Mouse (Mus musculus) left cerebral cortex, adult 8-10 months (tissue): ENCODE measurements around the gene Ddc. TPM values are rescaled to one million over a fixed set of nuclear protein-coding genes. Genes with fewer than 3 reads are reported as not detected.

Experiments
- DNase-seq, 2 experiments: peaks; one replicate each; pipeline ENCODE4 v3.0.0; 2022; ENCODE audit warnings: low spot score in 2 of 2
- total RNA-seq, 4 experiments: library from RNA; stranded (reverse); gene quantifications; 2 replicates each; pipeline ENCODE4 v1.2.4; 2022

Ddc gene
- 1 to 10 TPM; 6.6 to 8.9 (median 7.8) TPM for total RNA-seq

DNA sequence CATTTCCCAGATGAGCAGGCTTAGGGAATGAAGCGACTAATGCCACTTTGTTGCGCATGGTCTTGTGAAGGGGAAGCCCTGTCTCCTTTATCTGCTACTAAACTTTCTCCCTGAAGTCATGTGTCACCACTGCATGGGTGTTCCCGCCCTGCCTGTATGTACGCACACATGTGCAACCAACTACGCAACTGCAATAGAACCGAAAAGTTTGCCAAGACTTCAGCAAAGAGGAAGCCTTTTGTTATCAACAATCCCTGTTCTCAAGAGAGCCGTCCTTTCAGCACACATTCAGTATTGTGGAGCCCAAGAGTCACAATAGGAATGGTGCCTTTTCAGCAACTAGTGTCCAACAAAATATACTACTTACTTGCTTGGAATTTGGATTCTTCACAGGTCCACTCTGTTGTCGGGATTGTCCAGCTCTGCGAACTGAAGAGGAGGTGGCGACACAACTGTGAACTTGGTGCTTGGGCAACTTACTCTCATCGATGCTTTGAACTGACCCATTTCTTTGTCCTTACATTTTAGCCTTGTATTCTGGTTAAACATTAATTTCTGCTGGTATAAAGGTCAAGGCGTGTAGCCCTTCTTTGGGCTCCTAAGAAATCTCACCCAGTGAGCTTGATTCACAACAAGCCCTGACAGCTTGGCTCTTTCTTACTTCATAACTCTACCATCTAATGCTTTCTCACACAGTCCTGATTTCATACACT lies at the start of gene Ddc:
Gene Ddc, minus strand, starts transcription at position 500 of the 713 bp plus-strand sequence.
- DNase-seq = no peak

DNA sequence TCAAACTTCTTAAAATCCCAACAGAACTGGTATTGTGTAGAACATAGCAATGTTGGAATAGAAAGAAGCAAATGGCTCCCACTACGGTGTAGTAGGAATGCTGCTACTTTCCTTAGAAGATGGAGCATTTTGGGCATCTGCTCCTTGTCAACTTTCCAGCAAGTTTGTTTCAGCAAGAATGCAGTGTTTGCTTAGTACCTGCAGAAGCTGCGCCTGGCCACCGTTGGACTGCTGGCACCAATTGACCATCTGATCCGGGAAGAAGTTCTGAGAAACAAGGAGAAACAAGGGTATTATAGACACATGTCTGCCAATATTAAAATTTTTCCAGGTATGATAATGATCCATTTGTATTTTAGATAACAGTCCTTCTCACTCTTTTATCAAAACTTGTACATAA lies 47.8 kb upstream of the Ddc start:
- DNase-seq = no peak

DNA sequence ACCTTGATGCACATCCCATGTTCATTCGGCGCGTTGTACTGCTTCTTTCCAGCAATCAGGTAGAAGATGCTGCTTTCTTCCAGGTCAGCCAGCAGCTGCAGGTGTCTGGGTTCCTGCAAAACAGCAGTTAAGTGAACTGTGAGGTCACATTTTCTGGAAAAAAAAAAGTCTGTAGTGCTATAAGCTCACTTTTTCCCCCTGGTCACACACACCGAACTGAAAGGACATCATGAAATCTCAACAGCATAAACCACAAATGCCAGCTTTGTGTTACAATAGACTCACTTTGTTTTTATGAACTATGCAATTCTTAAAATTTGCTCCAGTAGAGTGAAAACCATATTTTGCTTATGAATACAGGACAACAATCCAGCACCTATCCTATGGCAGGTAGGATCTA lies 46.9 kb upstream of the Ddc start:
- DNase-seq = no peak

DNA sequence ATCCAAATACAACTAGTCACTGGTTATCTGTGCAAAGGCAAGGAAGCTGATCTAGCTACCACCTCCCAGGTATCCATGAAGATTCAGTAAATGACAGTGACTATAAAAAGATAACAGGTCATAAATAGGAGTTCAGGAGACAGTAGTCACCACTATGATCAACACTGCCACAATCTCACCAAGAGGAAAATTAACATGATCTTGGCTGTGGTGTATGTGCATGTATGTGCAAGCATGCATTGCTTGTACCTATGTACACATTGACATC lies 46.1 kb upstream of the Ddc start:
- DNase-seq = no peak

DNA sequence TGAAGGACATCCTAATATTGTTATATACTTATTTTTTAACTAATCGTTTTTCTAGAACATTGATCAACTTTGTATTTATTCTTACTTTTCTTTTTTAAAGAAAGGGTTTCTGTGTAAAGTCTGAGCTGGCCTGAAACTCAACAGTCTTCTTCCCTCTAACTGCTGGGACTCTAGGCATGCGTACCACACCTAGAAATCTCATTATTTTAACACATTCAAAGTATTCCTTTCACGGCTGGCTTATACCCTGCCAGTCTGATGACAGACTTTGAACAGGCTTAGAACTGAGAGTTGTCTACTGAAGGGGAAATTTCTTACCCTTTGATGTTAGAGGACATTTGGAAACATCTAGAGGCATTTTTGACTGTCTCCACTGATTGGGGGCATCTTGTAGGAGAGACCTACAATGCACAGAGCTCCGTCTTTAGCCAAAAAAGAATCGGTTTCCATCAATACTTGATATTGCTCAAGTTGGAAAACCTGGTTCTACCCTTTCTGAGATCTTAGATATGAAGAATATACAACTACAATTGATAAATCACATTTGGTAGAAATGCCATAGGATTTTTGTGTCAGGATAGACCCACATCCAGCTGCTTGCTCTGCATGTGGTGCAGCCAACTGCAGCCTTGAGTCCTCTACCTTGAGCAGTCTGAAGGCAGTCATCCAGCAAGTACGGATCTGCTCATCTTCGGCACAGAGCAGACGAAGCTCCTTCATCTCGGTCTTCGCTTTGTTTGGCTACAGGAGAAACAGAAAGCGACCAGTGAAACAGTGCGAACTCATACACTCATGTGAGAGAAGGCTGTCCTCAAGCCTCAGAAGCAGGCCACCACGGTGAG lies 45.5 kb upstream of the Ddc start:
- no peak for DNase-seq

DNA sequence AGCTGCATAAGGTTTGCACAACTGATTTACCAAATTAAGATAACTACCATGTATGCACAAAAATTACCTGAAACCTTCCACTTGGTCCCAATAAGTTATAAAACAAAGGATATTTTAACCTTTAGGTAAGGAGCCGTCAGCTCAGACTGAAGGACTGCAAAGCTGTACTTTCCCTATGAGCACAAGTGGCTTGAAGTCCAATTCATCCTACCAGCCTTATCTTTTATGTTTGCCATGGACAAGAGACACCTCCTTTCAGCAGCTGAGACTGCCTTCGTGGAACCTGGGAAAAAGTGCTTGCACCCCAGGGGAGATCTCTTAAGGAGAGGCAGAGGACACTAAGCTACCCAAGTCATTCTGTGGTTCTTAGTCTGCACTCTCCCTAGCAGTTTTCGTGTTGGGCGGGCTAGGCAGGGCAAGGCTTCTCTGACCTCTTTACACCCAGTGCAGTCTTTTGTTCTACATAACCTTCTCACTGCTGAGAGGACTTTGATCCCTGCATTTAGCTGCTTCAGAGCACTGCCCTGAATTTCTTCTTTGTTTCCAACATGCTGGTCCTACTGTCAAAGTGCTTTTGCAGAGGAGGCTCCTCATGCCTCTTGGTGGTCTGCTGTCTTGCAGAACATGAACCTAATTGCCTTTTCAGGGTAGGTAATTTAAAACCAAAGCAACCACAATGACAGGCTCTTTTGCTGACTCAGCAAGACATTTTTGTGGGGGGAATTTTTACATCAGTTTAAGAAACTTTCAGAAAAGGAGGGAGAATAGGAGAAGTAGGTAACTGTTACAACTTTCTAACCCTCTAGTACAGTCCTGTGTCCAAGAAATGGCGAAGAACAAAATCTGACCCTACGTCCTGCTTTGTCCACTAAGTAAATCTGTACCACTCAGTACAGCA lies 44.6 kb upstream of the Ddc start:
- DNase-seq = no peak

DNA sequence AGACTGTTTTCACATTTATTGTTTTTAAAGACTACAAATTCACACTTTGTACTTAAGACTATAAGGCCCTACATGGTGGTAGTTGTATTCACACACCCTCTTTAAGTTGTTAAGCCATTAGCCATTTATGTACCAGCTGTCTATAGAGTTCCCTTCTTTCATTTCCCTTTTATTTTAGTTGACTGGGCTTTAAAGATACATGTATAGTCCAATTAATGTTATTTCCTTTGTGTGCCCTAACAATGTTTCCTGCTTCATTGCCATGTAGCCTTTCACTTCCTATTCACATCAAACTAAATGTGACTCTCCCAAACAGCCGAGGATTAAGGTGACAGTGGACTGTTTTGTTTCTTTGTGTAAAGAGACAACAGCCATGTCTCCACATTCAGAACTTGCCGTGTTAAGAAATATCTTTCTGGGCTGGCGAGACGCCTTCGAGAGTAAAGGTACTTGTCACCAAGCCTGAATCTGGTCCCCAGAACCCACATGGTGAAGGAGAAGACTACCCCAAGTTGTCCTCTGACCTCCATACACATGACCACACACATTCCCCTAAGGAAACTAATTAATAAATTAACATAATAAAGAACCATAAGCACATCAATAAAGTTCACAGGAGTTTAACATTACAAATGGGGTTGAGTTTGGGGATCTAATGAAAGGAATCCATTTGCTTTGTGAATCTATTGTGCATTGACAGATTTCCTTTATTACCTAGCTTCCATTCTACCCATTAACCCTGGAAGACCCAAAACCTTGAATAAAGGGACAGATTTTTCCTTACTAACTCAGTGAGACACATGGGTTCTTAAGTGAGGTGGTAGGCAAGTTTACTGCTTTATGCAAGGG lies 43.1 kb upstream of the Ddc start:
- DNase-seq = no peak

DNA sequence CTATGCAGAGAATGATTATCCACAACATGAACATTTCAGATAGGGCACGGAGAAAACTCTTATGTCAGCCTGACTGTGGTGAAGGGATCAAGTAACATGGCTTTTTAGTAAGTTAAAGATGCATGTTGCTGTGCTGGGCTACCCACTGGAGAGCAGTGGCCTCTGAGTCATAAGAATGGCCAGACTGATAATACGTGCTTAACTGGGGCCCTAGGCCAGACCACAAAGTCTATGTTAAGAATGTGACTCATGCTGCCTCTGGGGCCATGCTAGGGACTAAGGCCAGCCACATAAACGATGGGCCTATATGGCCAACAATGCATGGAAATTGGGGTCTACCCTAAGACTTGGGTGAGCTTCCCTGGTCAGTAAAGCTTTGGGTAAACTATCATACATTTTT lies 41.7 kb upstream of the Ddc start:
- DNase-seq = no peak

DNA sequence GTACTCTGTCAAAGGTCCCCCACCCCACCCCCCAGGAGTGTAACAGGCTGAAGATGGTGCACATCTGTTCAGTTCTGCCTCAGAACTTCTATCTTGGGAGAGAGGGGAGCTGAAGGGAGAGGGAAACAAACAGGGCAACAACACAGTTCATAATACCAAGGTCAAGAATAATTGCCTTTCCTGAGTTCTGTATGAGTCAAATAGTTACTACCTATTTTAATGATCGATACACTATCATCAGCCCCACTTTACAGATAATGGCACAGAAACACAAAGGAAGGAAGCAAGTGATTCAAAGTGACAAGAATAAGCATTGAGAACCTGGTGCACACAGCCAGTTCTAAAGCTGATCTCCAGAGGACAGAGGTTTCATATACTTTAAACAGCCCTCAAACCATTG lies 40.6 kb upstream of the Ddc start:
- DNase-seq = no peak

DNA sequence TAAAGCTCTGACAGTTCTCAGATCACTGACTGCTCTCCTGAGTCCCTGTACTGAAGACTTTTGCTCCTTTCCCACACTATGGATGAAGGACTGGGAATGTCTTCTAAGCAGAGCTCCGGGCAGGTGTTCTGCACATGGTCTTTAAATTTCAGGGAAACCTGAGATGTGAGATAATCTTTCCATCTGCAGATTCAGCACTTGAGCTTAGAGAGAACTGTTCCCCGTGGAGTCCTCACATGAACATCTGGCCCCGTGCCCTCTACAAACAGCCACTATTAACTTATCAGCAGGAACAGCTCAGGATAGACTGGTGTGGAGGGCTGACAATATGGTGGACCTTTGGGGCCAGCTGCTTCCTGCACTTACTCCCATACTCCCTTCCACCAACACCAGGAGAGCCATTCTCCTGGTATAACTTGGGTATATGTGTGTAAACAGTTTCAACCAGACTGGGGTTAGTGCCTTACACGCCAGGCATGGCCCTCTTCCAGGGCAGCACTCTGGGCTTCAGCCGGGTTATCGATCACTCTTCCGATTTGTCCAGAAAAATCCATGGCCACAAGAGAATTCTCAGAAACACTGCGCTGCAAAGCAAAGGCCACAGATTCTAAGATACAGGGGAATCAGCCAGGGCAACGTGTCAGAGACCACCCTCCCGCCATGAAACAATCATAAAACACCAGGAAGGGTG lies 39.5 kb upstream of the Ddc start:
- no peak for DNase-seq

DNA sequence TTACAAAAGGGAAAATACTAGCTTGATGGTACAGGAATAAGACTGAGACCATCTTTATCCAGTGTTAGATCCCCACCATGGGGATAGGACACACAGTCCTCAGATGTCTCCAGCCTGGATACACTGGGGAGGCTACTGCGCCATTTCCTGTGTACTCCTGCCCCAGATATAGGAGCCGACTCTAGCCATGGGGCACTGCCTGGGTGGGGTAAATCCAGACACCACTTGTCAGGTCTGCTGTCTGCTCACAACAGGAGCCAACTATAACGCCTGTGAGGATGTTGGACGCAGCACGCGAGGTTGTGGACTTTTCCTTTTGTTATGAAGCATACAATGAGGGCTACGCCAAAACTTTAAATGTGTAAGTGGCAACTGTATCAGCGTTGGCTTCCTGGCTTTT lies 36.9 kb upstream of the Ddc start:
- DNase-seq = no peak

DNA sequence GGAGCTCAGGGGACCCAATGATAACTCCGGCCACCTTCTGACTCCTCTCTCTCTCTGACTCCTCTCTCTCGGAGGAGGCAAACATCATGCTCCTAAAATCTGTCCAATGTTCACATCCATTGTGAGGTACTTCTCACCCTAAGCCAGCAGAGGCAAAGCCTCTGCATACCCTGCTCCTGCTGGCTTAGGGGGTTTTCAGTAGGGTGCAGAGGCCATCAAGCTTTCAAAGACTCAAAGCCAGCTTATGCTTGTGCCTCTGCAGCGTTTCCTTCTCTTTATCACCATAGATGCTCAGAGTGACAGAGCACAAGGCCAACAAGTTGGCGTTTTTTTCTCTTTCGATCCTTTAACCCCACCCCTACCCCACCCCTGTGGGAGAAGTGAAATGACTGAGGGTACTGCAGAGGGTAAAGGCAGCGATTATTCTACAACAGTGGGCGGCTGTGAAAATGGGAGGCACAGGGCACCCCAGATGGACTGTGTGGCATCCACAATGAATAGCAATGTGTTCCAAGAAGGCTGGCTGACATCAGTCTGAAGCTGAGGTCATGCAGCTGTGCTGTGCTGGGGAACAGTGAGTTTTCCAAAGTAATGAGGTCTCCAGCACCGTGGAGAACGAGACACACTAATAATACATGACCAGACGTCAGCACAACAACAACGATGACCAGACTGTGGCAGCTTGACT lies 34.3 kb upstream of the Ddc start:
- DNase-seq = peak in 1 of 2 experiments; percentile 48

DNA sequence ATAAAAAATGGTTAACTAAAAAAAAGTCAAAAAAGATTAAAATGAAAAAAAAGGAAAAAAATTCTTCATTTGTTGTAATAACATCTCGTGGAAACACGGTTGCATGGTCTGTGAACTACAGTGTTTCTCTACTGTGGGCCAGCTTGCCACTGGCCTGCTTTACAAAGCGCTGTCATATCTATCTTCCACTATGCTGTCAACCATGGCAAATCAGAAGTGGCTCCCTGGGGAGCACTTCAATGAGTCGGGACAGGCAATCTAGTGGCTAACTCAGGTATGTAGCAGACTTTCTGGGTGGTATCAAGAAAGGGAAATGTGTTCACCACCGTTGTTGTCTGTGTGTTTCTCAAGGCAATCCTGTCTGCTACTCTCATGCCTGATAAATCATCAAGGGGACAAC lies 33.7 kb upstream of the Ddc start:
- no peak for DNase-seq

DNA sequence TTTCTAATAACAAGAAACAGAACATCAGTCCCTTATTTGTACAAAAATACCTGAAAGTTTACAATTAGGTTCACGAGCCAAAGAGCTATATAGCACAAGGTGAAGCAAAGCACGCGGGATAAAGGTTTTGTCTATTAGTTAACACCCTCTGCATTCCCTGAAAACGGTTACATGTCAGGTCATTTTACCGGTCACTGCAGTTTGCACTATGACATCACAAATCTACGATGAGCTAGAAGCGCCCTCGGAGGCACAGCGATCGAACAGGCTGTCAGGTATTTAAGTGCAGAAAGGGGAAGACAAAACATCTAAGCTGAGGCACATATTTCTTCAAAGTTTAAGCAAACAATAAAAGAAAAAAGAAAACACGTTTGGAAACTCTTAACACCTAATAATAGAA lies 32.6 kb upstream of the Ddc start:
- DNase-seq = no peak

DNA sequence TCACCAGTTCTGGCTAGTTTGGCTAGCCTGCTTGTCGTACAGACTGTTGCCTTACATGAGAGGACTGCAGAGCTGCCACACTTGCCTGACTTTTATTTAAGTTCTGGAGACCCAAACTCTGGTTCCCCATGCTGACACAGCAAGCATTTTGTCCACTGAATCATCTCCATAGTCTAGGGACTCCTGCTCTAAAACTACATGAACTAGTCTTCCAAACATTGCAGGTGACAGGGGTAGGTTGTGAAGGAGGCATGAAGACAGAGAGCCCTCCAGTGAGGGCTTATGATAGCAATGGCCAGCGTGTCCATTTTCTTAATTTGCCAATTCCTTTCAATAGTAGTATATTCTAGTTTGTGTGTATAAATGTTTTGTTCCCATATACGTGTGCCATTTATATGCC lies 31.1 kb upstream of the Ddc start:
- no peak for DNase-seq

DNA sequence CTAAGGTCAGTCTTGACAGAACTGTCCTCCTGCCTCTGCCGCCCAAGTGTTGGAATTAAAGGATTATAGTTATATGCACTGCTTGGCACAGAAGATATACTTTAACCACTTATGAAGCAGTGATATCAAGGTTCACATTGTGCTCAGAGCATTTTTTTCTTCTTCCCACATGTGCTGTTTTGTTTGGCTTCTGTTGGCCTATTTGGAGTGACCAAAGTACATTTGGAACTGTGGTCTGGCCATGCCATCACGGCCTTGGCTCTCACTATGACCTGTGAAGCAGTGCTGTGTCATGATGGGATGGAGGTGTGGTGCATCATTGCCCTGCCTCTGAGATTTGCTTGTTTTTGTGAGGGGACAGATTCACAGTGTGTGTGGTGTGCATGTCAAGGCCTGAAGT lies 30.6 kb upstream of the Ddc start:
- no peak for DNase-seq

DNA sequence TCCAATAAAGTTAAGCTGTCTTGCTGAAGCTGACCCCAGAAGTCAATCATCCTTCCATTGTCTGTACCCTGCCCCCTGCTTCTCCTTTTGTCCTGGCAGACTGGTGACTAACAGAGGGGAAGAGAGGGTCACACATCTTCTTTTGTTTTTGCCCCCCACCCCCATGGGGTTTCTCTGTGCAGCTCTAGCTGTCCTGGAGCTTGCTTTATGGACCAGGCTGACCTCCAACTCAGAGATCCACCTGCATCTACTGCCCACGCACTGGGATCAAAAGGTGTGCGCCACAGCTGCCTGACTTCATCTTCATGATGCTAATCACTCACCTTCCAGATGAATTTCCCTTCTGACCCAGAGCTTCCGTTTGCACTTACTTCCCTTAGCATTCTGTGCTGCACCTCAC lies 26.0 kb upstream of the Ddc start:
- no peak for DNase-seq

DNA sequence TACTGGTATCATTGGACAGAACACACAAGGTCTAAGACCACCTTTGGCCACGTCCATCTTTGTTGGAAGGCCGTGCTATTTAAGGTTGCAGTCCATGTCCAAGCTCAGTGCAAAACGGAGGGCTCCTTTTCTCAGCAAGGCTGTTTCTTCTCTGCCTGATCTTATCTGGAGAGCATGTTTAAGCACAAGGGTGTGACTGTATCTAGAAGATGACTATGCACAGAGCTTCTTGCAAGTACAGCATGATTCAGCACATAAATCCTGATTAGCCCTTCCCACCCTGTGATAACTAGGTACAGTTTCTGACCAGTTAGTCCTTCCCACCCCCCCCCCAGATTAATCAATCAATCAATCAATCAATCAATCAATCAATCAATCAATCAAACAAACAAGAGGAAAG lies 25.4 kb upstream of the Ddc start:
- no peak for DNase-seq

DNA sequence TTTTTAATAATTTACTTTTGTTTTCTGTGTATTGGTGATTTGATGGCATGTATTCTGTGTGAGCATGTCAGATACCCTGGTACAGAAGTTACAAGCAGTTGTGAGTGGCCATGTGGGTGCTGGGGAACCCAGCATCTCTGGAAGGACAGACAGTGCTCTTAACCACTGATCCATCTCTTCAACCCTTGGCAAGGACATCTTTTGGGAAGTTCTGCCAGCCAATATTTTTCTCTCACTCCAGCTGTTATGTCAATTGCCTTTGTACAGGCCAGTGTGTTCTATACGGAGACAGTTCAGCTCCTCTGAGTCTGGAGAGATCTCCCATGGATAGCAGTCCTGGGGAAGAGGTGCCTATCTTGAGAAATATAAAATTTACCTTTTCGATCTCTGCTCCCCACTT lies 24.2 kb upstream of the Ddc start:
- no peak for DNase-seq
